Mouse (Mus musculus) ovary, postnatal 36 days (tissue): ENCODE results near the gene Zdhhc16.

Experiments used
- DNase-seq: peaks from one replicate; pipeline ENCODE4 v3.0.0; 2022; ENCODE audit warnings: low spot score, mixed read lengths

Zdhhc16 gene

DNA sequence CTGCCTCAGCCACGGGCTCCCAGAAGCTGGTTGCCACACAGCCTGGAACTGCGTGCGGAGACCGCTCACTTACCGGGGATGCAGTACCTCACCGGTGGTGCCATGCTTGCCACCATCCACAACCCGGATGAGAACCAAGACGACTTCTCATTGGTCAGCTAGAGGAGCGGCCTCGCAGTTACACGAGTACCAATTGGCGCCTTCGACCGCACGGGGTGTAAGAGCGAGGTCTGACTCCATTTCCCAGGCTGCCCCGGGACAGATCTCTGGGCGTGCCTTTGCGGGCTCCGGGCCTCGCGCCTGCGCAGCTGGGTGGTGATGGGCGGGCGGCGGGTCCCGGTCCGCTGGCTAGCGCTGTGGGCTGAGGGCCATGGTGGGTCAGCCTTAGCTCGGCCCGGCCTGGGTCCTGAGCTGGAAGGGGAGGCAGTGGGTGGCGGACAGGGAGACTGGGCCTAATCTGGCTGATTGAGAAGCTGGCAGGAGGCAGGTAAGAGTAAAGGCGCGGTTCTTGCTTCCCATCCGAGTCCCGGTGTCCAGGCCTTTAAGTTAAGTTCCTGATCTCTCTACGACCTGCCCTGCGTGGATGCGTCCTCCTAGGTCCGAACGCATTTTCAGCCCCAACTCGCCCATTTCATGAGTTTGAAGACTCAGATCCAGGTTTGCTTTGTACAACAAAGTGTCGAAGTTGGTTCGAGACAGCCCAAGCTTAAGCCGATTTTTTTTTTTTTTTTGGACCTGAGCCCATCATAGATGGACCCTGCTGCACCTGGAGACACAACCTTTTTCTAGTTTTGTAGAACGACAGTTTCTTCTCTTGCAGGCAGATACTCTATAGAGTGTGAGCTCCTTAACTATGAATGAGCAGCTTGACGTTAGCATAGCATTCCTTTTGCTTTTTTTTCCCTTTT, at the start of gene Zdhhc16, which contains the start of gene Exosc1:
Zdhhc16 (plus strand) TSS at position 302 of the 908 bp plus-strand sequence.
Exosc1 (minus strand) TSS at position 245 of the 908 bp plus-strand sequence.
- DNase-seq = peak; percentile 97

DNA sequence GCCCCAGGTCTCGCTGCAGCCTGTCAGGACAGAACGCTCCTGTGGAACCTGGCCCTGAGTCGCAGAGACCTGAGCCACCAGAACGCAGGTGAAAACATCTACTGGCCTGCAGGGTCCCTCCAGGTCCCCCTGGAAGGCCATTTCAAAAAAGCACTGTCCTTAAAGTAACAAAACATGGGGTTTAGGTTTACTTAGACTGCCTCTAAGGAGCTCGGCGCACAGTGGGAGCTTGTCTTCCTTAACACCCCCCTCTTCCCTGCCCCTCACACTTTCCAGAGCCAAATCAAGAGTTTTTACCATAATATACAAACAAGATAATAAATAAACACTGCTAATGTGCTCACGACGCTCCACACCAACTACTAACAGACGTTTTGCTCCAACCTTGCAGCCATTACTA, 49.4 kb upstream of the Zdhhc16 start:
- no peak for DNase-seq

DNA sequence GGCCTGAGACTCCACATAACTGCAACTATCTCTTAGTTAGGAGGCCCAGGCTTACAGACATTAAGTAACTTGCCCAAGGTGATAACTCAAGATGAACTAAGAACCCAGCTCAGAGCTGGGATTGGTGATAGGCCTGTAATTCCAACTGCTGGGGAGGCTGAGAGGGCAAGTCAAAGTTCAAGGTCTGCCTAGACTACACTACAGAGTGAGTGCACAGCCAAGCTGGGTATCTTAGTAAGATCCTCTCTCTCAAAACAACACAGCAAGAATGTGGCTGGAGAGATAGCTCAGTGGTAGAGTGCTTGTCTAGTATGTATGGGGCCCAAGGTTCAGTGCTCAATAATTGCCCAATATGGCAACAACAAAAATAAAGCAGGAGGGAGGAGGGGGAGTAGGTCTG, 45.1 kb upstream of the Zdhhc16 start:
- no peak for DNase-seq

DNA sequence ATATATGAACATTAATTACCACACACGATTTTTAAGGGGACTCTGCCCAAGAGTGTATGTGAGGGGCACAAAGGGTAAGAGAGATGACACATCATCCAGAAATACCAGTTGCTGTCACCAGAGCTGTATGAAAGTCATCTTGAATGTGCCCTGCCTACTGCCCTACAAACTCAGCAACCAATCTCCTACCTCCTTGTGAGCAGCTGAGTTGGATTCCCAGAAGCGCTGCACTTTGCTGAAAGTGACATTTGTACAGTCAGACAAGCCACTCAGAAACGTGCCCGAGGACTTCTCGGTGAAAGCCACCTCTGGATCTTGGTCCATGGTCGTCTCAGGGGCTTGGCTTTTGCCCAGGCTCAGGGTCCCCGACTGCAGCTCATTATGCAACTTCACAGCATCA, 38.3 kb upstream of the Zdhhc16 start:
- no peak for DNase-seq

DNA sequence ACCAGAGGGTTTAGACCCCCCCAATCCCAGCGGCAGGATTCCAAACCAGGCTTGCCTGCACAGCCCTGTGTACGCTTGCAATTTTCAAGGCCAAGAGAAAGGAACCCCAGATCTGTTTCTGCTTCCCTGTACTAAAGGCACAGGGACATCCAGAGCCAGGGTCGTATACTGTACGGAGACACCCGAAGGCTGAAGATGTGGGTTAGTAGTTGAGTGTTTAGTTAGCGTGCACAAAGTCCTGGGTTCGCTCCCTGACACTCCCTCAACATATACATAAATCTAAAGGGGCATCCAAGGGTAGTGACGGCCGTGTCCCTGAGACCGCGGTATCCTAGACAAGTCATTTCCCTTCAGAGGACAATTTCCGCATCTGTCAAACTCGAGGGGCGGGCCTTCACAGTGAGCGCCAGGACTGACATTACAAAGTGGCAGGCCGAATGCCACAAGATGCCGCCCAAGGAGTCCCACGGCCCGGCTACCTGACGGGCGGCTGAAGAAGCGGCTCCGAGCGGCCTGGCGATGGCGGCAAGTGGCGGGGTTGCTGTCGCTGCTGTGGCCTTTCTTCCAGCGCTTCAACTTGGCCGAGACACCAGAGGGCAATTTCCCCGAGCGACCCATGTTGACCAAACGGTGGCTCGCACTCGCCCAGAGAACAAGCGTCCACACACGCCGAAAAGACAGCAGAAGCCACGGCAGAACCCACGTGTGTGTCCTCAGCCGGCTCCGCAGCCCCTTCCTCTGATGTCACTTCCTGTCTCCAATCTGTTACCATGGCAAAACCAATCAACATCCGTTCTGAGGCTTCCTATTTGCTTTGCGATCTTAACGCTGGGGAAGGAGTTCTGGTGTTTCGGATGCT, 37.6 kb upstream of the Zdhhc16 start, which contains the start of gene Rrp12:
Rrp12 (minus strand) TSS at position 714 of the 859 bp plus-strand sequence.
- DNase-seq = peak; percentile 62

DNA sequence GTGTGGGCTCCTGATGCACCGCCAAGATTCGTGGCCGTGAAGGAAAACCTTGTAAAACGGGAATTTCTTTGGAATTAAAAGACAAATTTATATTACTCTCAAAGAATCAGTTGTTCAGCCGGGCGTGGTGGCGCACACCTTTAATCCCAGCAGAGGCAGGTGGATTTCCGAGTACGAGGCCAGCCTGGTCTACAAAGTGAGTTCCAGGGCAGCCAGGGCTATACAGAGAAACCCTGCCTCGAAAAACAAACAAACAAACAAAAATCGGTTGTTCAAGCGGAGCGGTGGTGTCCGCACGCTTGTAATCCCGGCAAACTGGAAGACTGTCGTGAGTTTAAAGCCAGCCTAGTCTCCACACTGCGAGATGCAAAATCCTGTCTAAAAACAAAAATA, 37.0 kb upstream of the Zdhhc16 start:
- DNase-seq = no peak

DNA sequence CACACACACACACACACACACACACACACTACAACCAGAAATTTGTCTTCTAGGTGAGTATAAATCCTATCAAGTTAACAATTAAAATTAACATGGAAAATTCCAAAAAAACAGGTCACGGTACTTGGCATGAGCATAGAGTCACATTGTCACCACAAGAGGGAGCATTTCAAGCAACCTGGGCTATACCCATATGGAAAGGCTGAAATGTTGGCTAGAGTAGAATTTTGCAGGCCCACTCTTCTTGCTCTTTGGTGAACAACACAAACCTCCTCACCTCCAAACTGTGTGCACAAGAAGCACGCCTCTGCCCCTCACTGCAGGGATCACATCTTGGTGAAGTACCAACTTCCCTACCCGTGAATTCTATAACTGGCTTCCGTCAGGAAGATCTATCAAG, 34.4 kb upstream of the Zdhhc16 start:
- DNase-seq = no peak

DNA sequence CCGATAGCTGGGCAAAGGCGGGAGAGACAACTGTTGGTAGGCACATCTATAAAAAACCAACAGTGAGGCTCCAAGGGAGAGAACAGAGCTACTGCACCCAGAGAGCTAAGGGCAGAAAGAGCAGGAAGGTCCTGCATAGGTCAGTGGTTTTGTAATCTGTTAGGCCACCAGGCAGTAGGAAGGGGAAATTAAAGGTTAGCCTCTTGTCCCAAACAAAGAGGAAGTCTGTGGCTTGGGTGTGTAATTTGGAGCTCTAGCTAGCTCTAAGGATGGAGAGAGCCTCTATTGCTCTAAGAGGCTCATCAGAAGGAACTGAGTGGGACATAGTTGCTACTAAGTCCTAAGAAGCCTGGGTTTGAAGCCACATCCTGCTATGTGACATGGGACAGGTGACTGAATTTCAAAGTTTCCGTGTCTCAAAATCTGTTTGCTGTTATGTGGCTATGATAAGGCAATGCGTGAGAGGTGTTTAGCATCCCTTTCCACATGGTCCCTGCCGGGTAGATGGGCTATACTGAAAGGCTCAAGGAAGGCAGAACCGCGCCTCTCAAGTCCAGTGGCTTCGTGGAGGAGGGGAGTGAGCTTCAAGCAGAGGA, 32.7 kb upstream of the Zdhhc16 start:
- DNase-seq = no peak

DNA sequence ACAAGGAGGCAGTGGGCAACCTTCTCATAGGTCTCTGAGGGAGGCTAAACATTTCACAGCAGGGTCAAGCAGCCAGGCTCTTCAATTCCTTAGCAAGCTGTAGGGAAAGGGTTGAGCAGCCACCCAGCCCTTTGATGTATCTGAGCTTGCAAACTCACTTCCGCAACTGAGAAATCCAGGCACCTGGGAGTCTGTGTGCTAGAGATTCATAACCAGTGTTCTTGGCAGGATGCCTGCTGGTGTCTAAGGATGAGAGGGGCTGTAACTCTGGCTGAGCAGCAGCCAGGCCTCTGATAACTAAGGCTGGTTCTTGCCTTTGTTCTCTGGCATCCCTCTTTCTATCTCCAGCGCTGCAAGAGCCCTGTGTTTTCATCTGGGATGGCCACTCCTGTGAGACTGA, 31.6 kb upstream of the Zdhhc16 start:
- DNase-seq = no peak

DNA sequence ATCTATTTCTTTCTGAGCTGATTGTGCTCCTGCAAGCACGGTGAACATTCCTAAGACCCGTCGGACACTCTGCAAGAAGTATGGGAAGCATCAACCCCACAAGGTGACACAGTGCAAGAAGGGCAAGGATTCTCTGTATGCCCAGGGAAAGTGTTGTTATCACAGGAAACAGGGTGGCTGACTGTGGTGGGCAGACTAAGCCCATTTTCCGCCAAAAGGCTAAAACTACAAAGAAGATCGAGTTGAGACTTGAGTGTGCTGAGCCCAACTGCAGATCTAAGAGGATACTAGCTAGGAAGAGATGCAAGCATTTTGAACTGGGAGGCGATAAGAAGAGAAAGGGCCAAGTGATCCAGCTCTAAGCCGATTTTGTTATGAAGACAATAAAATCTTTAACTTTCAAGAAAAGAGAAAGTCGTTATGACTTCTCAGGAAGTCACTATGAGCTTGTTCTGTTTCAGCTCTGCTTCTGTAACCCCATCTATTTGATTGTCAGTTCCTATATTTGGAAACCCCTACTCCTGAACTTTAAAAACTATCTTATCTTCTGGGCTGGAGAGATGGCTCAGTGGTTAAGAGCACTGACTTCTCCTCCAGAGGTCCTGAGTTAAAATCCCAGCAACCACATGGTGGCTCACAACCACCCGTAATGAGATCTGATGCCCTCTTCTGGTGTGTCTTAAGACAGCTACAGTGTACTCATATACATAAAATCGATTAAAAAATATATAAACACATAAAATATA, 30.3 kb upstream of the Zdhhc16 start:
- DNase-seq = no peak

DNA sequence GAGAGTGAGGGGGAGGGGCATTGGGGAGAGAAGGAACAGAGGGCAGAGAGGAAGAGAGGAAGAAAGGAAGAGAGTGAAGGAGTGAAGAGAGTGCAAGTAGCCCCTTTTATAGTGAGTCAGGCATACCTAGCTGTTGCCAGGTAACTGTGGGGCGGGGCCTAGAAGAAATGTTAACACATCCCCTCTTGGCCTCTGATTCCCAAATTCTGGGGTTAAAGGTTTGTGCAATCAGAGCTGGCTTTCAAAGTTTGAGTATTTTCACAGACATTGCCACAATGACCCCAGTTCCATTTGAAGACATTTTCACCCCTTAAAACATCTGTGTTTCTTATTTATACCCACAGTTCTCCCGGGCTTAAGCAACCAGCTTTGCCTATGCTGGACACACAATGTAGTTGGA, 28.0 kb upstream of the Zdhhc16 start:
- no peak for DNase-seq

DNA sequence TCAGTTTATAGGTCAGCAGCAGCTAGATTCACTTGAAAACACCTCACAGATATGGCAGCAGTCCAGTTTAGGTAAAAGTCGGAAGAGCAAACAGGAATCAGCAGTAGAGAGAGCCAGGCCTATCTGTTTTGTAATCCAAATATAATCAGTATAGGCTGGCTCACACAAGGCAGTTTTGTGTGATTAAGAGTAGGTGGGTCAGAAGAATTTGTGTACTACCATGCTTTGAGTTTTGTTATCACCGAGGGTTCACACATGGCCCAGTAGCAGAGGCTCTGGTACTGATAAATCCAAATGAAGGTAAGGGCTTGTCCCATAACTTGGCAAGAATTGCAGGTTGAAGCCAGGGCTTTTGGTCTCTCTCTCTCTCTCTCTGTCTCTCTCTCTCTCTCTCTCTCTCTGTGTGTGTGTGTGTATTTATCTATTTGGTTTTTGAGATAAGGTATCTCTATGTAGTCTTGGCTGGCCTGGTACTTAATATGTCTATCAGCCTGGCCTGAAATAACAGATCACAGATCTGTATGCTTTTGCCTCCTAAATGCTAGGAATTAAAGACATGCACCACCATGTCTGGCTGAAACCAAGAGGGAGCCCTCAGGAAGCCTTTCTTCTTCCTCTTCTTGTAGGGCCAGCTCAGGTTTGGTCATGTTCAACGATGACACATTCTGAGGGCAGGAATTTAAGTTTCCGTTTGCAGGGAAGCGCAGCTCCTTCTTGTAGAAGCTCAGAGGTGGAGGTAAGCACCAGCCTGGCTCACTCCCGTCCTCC, 26.8 kb upstream of the Zdhhc16 start:
- DNase-seq = no peak

DNA sequence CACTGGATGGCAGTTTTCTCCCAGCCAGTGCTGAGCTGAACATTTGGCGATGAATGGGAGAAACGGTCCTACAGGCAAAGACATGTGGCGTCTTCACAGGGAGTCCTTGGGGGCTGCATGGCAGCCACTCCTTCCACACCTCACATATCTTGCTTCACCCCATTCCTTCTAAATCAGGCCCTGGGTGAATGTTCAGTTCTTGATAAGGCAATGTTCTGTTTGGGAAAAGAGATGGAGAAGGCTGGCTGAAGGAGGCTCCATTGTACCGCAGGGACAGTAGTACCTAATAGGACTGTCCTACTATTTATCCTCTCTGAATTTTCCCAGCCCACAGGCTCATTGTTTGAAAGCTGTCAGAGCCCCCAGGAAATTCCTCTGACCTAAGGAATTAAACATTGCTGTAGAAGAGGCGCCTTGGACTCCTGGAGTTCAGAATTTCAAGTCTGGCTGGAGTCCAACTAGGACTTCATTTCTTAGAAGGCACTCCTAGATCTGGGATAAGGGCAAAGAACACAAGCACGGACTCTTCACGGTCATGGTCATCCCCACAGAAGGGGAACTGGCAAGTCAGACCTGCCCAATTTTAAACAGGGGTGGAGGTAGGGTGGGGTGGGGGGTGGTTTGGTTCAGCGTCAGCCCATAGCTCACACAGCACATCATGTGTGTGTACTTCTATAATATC, 26.1 kb upstream of the Zdhhc16 start:
- DNase-seq = no peak

DNA sequence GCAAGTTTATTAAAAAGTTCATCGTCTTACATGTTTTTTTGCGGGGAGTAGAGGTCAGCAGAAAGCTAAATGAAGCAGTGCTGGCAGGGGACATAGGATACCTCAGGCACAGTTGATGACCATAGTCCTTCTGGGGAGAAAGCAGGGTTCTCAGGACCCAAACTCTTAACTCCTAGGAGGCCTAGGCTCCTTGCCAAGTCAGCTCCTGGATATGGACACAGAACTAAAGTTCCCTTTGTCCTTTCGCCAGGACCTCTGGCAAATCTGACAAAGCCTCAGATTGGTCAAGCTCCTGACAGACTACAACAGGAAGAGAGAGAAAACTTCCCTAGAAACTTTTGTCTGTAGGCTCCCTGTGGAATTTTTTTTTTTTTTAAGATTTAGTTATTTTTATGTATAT, 24.5 kb upstream of the Zdhhc16 start:
- no peak for DNase-seq

DNA sequence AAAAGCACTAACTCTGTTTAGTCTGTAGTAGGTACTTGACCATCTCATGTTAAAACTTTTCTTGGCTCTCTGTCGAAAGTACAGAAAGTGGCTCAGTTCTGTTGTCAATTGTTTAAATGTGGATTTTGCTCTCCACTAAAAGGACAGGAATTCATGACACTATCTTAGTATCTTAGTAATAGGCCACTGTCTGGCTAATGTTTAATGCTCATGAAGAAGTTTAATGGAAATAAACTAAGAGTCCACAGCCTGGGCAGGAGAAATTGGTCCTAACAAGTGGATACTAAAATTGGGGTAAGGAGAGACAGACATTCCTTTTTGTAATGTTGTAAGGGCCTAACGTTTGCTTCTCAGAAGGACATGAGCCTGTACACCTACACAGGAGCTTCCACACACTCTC, 22.9 kb upstream of the Zdhhc16 start:
- DNase-seq = no peak

DNA sequence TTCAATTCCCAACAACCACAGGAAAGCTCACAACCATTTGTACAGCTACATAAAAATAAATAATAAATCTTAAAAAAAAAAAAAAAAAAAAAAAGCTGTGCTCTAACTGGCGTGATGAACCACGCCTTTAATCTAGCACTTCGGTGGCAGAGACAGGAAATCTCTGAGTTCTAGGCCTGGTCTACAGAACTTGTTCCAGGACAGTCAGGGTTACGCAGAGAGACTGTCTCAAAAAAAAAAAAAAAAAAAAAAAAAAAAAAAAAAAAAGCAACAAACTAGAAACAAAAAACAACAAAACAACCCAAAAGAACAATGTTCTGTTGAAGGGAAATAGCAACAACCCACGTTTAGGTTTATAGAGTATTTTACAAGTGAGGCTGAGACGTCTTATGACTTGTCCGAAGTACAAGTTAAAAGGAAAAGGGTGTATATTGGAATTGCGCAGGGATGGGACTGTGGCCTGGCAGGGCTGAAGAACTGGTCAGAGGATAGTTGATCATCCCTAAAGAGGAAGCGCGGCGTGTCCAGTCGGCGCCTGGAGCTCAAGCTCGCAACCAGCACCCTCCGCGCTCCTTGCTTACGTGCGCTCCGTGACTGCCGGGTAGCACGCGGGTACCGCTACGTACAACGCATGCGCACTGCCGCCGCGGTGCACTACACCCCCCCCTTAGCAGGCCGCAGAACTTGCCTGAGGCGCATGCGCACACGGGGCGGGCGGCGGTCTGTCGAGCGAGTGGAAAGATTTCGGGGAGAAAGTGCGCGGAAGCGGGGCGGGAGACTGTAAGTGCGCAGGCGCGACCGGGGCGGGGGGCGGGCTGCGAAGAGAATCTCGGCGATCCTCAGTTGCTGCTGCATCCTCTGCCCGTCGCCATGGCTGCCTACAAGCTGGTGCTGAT, 21.9 kb upstream of the Zdhhc16 start, which contains the start of gene Pgam1:
Pgam1 (plus strand) TSS at position 746 of the 896 bp plus-strand sequence.
- peak; percentile 97 for DNase-seq

DNA sequence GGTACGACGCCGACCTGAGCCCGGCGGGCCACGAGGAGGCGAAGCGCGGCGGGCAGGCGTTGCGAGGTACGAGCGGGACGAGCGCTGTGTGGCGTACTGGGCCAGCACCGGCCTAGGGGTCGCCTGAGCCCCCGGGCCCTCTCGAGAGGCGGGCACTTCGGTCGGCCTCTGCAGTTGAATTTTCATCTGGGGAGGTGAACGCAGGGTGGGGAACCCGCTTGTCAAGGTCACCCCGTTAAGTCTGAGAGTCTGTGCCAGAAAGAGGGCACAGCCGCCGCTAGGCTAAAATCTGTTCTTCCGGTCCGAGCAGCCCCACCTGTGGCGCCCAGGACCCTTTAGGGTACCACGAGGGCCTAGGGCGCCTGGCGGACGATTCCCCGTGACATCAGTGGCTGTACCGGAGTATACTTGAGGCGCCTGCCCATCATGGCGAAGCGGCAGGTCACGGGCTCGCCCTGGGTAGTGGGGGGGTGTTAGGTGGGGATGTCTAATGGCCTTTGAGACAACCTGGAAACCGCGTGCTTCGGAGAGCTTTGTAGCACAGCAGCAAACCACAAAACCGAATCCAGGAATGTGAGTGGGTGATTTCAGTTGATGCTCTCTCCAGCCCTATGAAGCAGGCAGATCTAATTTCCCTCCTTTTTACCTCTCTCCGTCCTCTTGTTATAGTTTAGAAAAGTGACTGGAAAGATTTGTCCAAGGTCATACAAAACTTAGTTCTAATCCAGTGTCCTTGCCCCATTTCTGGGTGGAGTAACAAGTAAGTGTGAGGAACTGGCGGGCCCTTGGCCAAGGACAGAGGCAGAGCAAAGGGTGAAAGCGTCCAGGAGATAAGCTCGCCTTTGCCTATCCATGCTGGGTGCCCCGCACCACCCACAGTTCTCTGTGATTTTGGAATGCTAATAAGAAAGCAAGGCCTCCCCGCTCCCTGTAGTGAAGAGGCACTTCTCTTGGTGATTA, 20.9 kb upstream of the Zdhhc16 start:
- DNase-seq = peak; percentile 62
